Mouse (Mus musculus): ENCODE data around the gene Foxp1.

Gene Foxp1

GRCm38 (mm10) chr6:99520676-99521037 is 1.9 kb downstream of the Foxp1 start:
- DNase-seq (ENCODE audit: low spot score), result no peak

GRCm38 (mm10) chr6:99519806-99520675 is 2.5 kb downstream of the Foxp1 start:
- DNase-seq (ENCODE audit: low spot score), result peak; percentile 2

GRCm38 (mm10) chr6:99519052-99519451 is 3.5 kb downstream of the Foxp1 start:
- DNase-seq (ENCODE audit: low spot score), result no peak

DNA sequence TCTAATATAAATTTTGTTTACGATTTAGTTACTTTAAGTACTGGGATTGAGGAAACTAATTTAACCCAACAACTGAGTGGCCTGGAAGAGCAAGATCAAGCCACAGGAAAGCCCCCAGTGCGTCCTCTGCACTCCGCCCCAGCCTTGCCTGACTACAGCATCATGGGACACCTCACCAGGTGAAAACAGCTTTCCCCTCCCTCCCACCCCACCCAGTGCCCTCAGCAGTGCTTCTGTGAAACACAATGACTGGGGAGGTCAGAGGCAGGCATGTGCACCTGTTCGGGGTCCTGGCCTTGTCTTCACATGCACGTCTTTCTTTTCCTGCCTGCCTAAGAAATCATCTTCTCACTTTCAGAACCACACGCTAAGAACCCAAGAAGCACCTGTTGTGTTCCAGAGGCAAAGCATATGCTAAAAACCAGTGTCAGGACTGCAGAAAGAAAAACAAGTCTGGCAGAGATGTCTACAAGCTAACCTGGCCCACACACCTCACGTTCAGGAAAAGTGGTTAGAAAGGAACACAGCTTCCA is 6.8 kb downstream of the Foxp1 start:
- DNase-seq (ENCODE audit: low spot score), result no peak

- no peak for DNase-seq (ENCODE audit: low spot score)
Observed at GRCm38 (mm10) chr6:99511862-99512261, 10.7 kb downstream of the Foxp1 start.

DNA sequence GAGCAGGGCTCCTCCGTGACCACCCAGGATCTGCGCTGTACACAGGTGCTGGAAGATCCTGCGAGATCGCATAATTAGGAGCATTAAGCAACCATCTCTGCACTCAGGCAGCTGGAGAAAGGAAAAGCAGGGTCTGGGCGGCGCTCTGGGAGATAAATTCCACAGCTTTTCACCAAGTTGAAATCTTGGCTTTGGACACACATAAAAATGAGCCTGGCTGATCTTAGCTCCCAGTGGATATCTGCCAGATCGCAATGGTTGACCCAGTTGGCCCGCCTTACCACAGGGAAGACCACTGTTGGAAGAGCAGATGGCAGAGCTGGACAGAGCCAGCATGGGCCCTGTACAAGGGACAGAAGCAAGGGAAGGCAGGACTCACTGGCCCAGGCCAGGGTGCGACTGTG is 13.3 kb downstream of the Foxp1 start:
- DNase-seq (ENCODE audit: low spot score), result no peak

DNA sequence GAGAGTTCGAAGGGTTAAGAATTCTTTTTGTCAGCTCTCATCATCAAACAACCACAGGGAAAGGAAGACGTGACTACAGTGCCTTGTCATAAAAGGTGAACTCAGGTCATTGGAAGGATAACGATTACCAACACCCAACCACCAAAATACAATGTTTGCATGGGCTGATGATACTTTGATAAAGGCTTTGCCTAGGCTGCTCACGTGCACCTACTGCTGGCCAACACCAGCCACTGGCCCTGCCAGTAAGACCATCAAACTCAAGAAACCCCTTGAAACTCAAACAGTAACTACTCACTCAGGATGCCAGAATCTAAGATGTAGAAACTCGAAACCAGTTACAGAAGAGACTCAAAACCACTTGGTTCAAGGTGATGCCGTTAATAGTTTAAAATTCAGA is 15.7 kb downstream of the Foxp1 start:
- DNase-seq (ENCODE audit: low spot score), result no peak

DNA sequence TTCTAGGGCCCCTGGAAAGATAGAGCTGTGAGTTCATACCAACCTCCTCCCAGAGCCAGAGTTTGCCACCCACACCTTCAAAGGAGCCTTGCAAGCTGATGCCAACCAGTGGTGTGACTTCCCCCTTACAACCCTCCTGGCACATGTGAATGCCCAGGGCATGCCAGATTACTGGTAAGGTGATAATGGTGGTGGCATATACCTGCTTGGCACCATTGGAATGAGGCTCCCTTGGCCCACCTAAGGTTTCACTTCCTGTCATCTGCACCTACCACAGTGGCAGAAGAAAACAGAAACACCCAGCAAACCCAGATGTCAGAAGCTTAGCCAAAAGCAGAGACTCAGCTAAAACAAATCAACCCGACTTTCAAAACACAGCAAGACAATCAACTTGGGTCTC is 18.8 kb downstream of the Foxp1 start:
- DNase-seq (ENCODE audit: low spot score), result no peak

DNA sequence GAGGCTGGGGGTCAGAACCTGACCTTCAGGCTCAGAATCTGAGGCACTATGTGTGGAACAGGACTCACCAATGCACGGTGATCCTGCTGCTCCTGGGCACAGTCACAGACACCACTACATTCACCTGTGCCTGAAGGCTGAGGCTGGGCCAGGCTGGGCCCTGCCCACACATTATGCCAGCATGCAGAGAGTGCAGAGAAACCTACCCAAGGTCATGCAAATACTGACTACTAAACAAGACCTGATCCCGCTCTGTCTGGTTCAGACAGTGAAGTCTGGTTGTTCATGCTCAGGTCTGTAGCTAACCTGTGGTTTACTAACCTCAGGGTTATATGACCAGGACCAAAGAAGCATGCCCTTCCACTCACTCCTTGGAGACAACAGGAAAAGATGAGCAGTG is 19.8 kb downstream of the Foxp1 start:
- no peak for DNase-seq (ENCODE audit: low spot score)

- DNase-seq (ENCODE audit: low spot score), result no peak
Observed at GRCm38 (mm10) chr6:99502314-99502713, 20.2 kb downstream of the Foxp1 start.

DNA sequence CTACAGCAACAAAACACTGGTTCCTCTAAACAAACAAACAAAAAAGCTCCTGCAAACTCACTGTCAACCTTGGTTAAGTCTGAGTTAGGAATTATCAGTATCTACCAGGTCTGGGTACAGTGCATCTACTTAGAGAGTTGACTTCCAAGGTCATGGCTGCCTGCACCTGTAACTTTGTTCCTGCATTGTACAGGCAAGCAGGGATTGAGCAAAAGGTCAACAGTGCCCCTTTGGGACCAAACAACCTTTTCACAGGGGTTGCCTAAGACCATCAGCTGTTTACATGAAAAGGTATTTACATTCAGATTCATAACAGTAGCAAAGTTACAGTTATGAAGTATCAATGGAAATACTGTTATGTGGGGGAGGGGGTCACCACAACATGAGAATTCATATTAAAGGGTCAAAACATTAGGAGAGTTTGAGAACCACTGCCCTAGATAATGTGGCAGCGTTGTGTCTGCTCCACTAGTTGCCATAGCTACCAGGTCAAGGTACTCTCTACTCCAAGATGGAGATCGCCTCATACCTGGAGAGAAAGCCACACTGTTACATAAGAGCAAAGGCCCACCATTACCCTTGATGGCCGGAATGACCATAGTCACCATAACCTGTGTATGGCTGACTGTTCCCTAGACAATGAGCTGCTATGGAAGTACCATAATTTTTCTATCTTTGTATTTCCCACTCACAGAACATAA is 21.8 kb downstream of the Foxp1 start:
- DNase-seq (ENCODE audit: low spot score), result no peak

DNA sequence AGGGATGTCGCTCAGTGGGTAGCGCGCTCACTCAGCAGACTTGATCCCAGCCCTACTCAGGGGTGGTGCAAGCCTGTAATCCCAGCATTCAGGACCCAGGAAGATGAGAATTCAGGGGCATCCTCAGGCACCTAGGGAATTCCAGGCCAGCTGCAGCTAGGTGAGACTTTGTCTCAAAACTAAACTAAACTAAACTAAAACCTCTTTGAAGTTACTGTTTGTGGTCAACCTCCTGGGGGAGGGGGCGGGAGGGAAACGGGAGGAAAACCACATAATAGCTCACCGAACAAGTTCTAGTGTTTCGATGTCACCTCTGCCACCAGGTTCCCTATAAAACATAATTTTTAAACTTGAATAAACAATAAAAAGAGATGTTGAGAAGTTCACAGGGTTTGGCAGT is 24.4 kb downstream of the Foxp1 start:
- DNase-seq (ENCODE audit: low spot score), result no peak

GRCm38 (mm10) chr6:99496114-99496513 is 26.4 kb downstream of the Foxp1 start:
- DNase-seq (ENCODE audit: low spot score), result no peak

- DNase-seq (ENCODE audit: low spot score), result no peak
Observed at GRCm38 (mm10) chr6:99492937-99493336, 29.6 kb downstream of the Foxp1 start.

DNA sequence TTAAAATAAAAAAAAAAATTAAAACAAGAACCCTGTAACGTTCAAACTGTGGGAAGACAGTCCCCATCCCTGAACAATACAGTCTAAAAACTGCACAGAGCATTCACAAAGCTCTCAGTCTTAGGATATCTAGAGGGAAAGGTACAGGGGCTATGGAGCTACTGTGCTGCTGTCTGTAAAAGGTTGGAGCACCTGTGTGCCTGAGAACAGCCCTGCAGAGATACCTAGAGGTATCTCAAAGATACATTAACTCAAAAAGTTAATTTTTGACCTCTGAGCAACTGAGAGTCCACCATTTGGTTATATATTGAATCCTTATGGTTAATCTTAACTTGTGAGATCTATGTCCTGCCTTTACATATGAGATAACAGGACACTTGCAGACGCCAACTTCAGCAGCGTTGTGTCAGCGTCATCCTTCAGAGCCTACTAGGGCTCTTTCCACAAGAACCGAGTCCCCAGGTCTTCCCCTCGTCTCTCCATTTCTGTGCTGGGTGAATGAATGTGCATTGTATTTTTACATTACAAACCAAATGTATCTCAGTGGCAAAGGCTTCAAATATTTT is 30.5 kb downstream of the Foxp1 start:
- no peak for DNase-seq (ENCODE audit: low spot score)

DNA sequence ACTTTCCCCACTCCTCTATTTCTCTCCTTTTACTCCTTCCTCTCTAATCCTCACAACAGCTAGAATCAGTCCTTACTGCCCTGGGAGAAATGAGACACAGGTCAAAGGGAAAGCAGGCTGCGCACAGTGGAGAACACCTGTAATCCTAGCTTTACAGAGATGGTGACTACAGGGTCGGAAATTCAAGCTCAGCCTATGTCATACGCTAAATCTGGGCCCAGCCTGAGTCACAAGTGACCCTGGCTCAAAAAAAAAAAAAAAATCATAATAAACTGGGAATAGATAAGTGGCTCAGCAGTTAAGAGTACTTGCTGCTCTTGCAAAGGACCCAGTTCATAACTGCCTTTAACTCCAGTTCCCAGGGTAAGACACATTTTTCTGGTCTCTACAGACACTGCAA is 31.4 kb downstream of the Foxp1 start:
- no peak for DNase-seq (ENCODE audit: low spot score)

GRCm38 (mm10) chr6:99489900-99490648 is 32.4 kb downstream of the Foxp1 start:
- DNase-seq (ENCODE audit: low spot score), result no peak

DNA sequence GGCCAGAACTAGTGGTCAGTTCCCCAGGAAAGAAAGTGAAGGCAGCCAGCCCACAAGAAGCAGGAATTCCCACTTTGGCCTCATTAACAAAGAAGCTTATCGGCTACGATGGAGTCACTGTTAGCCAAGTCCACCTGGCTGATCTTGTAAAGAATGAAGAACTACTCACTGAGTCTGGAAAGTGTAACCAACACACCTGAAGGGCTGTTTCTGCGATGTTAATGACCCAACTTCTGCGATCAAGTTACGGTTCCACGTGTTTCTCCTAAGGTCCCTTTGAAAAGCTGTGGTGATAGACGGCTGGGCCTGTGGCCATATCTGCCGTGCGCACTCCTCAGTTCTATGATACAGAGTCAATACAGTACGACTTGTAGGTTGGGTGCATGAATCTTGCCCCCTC is 33.1 kb downstream of the Foxp1 start:
- DNase-seq (ENCODE audit: low spot score), result no peak

- peak; percentile 5 for DNase-seq (ENCODE audit: low spot score)
Observed at GRCm38 (mm10) chr6:99485884-99486640, 36.5 kb downstream of the Foxp1 start.

DNA sequence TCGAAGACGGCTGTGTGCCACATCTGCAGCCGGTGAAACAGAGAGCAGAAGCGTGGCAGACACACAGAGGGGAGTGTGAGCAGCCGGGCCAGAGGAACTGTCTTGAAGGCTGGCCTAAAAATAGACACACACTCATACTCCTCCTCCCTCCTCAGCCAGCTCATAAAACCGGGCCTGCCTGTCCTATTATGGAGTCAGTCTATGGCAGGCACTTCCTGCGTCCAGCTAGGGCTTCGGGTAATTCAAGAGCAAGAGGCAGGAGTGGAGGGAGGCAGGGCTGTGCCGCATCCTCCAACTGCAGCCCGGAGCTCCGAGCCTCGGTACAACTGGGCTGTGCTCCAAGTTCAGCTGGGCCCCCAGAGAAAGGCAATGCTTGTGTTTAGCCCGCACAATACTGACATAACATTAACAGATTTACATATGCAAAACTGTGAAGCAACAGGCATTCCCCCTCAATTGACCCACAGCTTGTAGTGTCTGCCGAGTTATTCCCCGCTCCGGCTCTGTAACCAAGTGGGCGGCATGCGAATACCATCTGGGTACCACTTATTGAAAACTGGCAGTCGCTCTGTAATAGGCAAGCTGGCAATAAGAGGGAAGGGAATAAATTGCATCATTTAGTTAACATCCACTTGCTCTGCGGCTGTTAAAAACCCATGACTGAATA is 37.2 kb downstream of the Foxp1 start:
- DNase-seq (ENCODE audit: low spot score), result no peak

DNA sequence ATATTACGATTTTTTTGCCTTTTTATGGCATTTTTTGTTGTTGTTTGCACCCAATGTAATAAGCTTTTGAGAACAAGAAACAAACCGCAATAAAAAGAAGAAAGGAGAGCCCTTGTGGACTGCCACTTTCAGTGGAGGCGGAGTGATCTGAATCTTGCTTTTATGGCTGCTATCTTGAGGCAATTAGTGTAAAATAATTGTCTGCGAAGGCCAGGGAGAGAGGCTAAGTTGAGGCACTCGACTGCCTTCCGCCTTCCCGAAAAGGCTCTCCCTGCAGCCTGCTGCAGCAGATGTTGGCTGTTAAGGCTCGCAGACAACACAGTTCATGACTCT is 37.7 kb downstream of the Foxp1 start:
- DNase-seq (ENCODE audit: low spot score), result no peak

All from spleen, adult 12 weeks (tissue).